Mouse (Mus musculus): ENCODE measurements around the gene Adad1.

Adad1 gene

GRCm38 (mm10) chr3:37063406-37063805 is at the start of gene Adad1:
TSS of gene Adad1 (plus strand) at chr3:37063527.
- DNase-seq (ENCODE audit: low spot score): no peak

GRCm38 (mm10) chr3:37037979-37038378 is 25.3 kb upstream of the Adad1 start:
- no peak for DNase-seq (ENCODE audit: low spot score)

- no peak for DNase-seq (ENCODE audit: low spot score)
Measured at GRCm38 (mm10) chr3:37039811-37040210, 23.5 kb upstream of the Adad1 start.

- DNase-seq (ENCODE audit: low spot score): no peak
Measured at GRCm38 (mm10) chr3:37051491-37051890, 11.8 kb upstream of the Adad1 start.

GRCm38 (mm10) chr3:37073211-37073610 is 9.9 kb downstream of the Adad1 start:
- peak; percentile 32 for DNase-seq (ENCODE audit: low spot score)

- DNase-seq (ENCODE audit: low spot score): no peak
Measured at GRCm38 (mm10) chr3:37084860-37085259, 21.5 kb downstream of the Adad1 start.

- no peak for DNase-seq (ENCODE audit: low spot score)
Measured at GRCm38 (mm10) chr3:37090721-37091120, 27.4 kb downstream of the Adad1 start.

GRCm38 (mm10) chr3:37125655-37126054 is 62.3 kb downstream of the Adad1 start, which contains the start of gene Il2:
TSS of gene Il2 (minus strand) at chr3:37125959.
- no peak for DNase-seq (ENCODE audit: low spot score)

- DNase-seq (ENCODE audit: low spot score): no peak
Measured at GRCm38 (mm10) chr3:37126162-37126561, 62.8 kb downstream of the Adad1 start.

GRCm38 (mm10) chr3:37128269-37128668 is 64.9 kb downstream of the Adad1 start:
- peak; percentile 43 for DNase-seq (ENCODE audit: low spot score)

GRCm38 (mm10) chr3:37129063-37129462 is 65.7 kb downstream of the Adad1 start:
- no peak for DNase-seq (ENCODE audit: low spot score)

- DNase-seq (ENCODE audit: low spot score): no peak
Measured at GRCm38 (mm10) chr3:37137231-37137630, 73.9 kb downstream of the Adad1 start.

- DNase-seq (ENCODE audit: low spot score): no peak
Measured at GRCm38 (mm10) chr3:37139192-37139591, 75.9 kb downstream of the Adad1 start.

- no peak for DNase-seq (ENCODE audit: low spot score)
Measured at GRCm38 (mm10) chr3:37140168-37140906, 77.0 kb downstream of the Adad1 start.

GRCm38 (mm10) chr3:37141827-37142226 is 78.5 kb downstream of the Adad1 start:
- DNase-seq (ENCODE audit: low spot score): no peak

- DNase-seq (ENCODE audit: low spot score): no peak
Measured at GRCm38 (mm10) chr3:37144979-37145378, 81.7 kb downstream of the Adad1 start.

- DNase-seq (ENCODE audit: low spot score): no peak
Measured at GRCm38 (mm10) chr3:37146406-37146805, 83.1 kb downstream of the Adad1 start.

- no peak for DNase-seq (ENCODE audit: low spot score)
Measured at GRCm38 (mm10) chr3:37146810-37147209, 83.5 kb downstream of the Adad1 start.

- DNase-seq (ENCODE audit: low spot score): peak; percentile 29
Measured at GRCm38 (mm10) chr3:37152274-37152673, 88.9 kb downstream of the Adad1 start.

- no peak for DNase-seq (ENCODE audit: low spot score)
Measured at GRCm38 (mm10) chr3:37153004-37153403, 89.7 kb downstream of the Adad1 start.

- DNase-seq (ENCODE audit: low spot score): no peak
Measured at GRCm38 (mm10) chr3:37154396-37154795, 91.1 kb downstream of the Adad1 start.

- no peak for DNase-seq (ENCODE audit: low spot score)
Measured at GRCm38 (mm10) chr3:37157082-37157481, 93.8 kb downstream of the Adad1 start.

- DNase-seq (ENCODE audit: low spot score): no peak
Measured at GRCm38 (mm10) chr3:37158246-37158645, 94.9 kb downstream of the Adad1 start.

- DNase-seq (ENCODE audit: low spot score): no peak
Measured at GRCm38 (mm10) chr3:37161096-37161495, 97.8 kb downstream of the Adad1 start.
